Mouse (Mus musculus): Measurements from ENCODE around the gene Des. TPM values are rescaled to one million over a fixed set of nuclear protein-coding genes. Genes with fewer than 3 reads are reported as not detected.

Des gene
- total and polyA plus RNA-seq, 2 experiments from 2014 or later: 1.2 to 2.6 TPM

GRCm38 (mm10) chr1:75379931-75380330 lies 19.8 kb downstream of the Des start:
- no peak for TF ChIP-seq CTCF (IDR thresholded peaks at IDR 0.05; ENCODE audit: low read depth)
- H3K27me3 ChIP-seq (ENCODE audit: insufficient read depth, low read length): peaks cover 3% of the 10 kb centered on the region; the same call in 1 of the 2 replicates

GRCm38 (mm10) chr1:75380951-75381350 lies 20.8 kb downstream of the Des start:
- DNase-seq (ENCODE audit: low spot score): no peak
- Histone ChIP-seq H3K9me3 (ENCODE audit: low read length) (no peaks in the 10 kb centered on the region), H3K4me3 (ENCODE audit: low read length) (no peak overlapping the region), H3K27me3 (ENCODE audit: insufficient read depth, low read length) (0 out of 2 replicates have a peak, but pooled peaks cover 3% of the 10 kb centered on the region), H3K27ac (no peak overlapping the region), H3K4me1 (ENCODE audit: insufficient read depth, low read length) (peaks cover 6% of the 10 kb centered on the region; the same call in 1 of the 2 replicates), H3K4me2 (ENCODE audit: low read depth, low read length) (peak overlapping the region; percentile 95; the same call in 1 of the 2 replicates), H3K9ac (replicated peaks; ENCODE audit: low read length) (no peak overlapping the region), H3K36me3 (ENCODE audit: insufficient read depth, low read length) (no peaks in the 10 kb centered on the region)
- ATAC-seq: no peak
- no peak for TF ChIP-seq CTCF (IDR thresholded peaks at IDR 0.05; ENCODE audit: low read depth)
- WGBS: 39% methylated on average over 2 of the region's 2 CpGs

More at GRCm38 (mm10) chr1:75379931-75380330, 19.8 kb downstream of the Des start:
- ATAC-seq (no peak), DNase-seq (ENCODE audit: low spot score) (no peak)
- H3K9ac ChIP-seq (replicated peaks; ENCODE audit: low read length): no peak overlapping the region
- H3K4me2 ChIP-seq (ENCODE audit: low read depth, low read length): no peak overlapping the region
- H3K36me3 ChIP-seq (ENCODE audit: insufficient read depth, low read length): no peaks in the 10 kb centered on the region
- H3K27ac ChIP-seq: no peak overlapping the region
- peaks cover 12% of the 10 kb centered on the region for H3K4me1 ChIP-seq (ENCODE audit: insufficient read depth, low read length)
- 73% methylated on average over 8 of the region's 8 CpGs for WGBS
- H3K9me3 ChIP-seq (ENCODE audit: low read length): no peaks in the 10 kb centered on the region
- no peak overlapping the region for H3K4me3 ChIP-seq (ENCODE audit: low read length)

- H3K4me3 ChIP-seq (ENCODE audit: low read length): peak overlapping the region; percentile 68
- H3K4me1 ChIP-seq (ENCODE audit: insufficient read depth, low read length): peaks cover 6% of the 10 kb centered on the region; the same call in 1 of the 2 replicates
- H3K9ac ChIP-seq (replicated peaks; ENCODE audit: low read length): peak overlapping the region; percentile 80
- H3K27ac ChIP-seq: peak overlapping the region; percentile 65
- DNase-seq (ENCODE audit: low spot score) (peak; percentile 63), ATAC-seq (peak; percentile 58)
- no peaks in the 10 kb centered on the region for H3K36me3 ChIP-seq (ENCODE audit: insufficient read depth, low read length)
- H3K27me3 ChIP-seq (ENCODE audit: insufficient read depth, low read length): 0 out of 2 replicates have a peak, but pooled peaks cover 3% of the 10 kb centered on the region
- peak overlapping the region; percentile 95 for H3K4me2 ChIP-seq (ENCODE audit: low read depth, low read length)
- TF ChIP-seq CTCF (IDR thresholded peaks at IDR 0.05; ENCODE audit: low read depth): peak; percentile 47
- 2% methylated on average over 32 of the region's 60 CpGs for WGBS
- H3K9me3 ChIP-seq (ENCODE audit: low read length): no peaks in the 10 kb centered on the region
Measured at GRCm38 (mm10) chr1:75381482-75382355, 21.6 kb downstream of the Des start.

GRCm38 (mm10) chr1:75382356-75383071 lies 22.4 kb downstream of the Des start:
- WGBS: 1% methylated on average over 26 of the region's 28 CpGs

GRCm38 (mm10) chr1:75384470-75385141 lies 24.5 kb downstream of the Des start:
- Histone ChIP-seq H3K36me3 (ENCODE audit: insufficient read depth, low read length) (no peaks in the 10 kb centered on the region), H3K27ac (no peak overlapping the region), H3K9ac (replicated peaks; ENCODE audit: low read length) (no peak overlapping the region), H3K9me3 (ENCODE audit: low read length) (no peaks in the 10 kb centered on the region), H3K4me2 (ENCODE audit: low read depth, low read length) (no peak overlapping the region), H3K27me3 (ENCODE audit: insufficient read depth, low read length) (peaks cover 14% of the 10 kb centered on the region), H3K4me1 (ENCODE audit: insufficient read depth, low read length) (peaks cover 20% of the 10 kb centered on the region), H3K4me3 (ENCODE audit: low read length) (no peak overlapping the region)
- no peak for ATAC-seq
- 84% methylated on average over 27 of the region's 27 CpGs for WGBS
- TF ChIP-seq CTCF (IDR thresholded peaks at IDR 0.05; ENCODE audit: low read depth): no peak
- no peak for DNase-seq (ENCODE audit: low spot score)

More at GRCm38 (mm10) chr1:75382356-75383071, 22.4 kb downstream of the Des start:
- TF ChIP-seq CTCF (IDR thresholded peaks at IDR 0.05; ENCODE audit: low read depth): no peak
- H3K4me2 ChIP-seq (ENCODE audit: low read depth, low read length): peak overlapping the region; percentile 95
- H3K9me3 ChIP-seq (ENCODE audit: low read length): no peaks in the 10 kb centered on the region
- ATAC-seq: peak; percentile 16; the same call in 1 of the 2 replicates
- peaks cover 8% of the 10 kb centered on the region; the same call in 1 of the 2 replicates for H3K4me1 ChIP-seq (ENCODE audit: insufficient read depth, low read length)
- H3K9ac ChIP-seq (replicated peaks; ENCODE audit: low read length): peak overlapping the region; percentile 80
- peak; percentile 37 for DNase-seq (ENCODE audit: low spot score)
- peaks cover 7% of the 10 kb centered on the region; the same call in 1 of the 2 replicates for H3K27me3 ChIP-seq (ENCODE audit: insufficient read depth, low read length)
- H3K36me3 ChIP-seq (ENCODE audit: insufficient read depth, low read length): no peaks in the 10 kb centered on the region
- peak overlapping the region; percentile 68 for H3K4me3 ChIP-seq (ENCODE audit: low read length)
- H3K27ac ChIP-seq: peak overlapping the region; percentile 65

- H3K27ac ChIP-seq: no peak overlapping the region
- no peak overlapping the region for H3K4me3 ChIP-seq (ENCODE audit: low read length)
- no peak overlapping the region for H3K9ac ChIP-seq (replicated peaks; ENCODE audit: low read length)
Measured at GRCm38 (mm10) chr1:75385142-75385730, 25.1 kb downstream of the Des start.

More at GRCm38 (mm10) chr1:75385142-75385730, 25.1 kb downstream of the Des start:
- Histone ChIP-seq H3K9me3 (ENCODE audit: low read length) (no peaks in the 10 kb centered on the region), H3K4me1 (ENCODE audit: insufficient read depth, low read length) (peaks cover 20% of the 10 kb centered on the region), H3K4me2 (ENCODE audit: low read depth, low read length) (peak overlapping the region; percentile 30; the same call in 1 of the 2 replicates), H3K36me3 (ENCODE audit: insufficient read depth, low read length) (no peaks in the 10 kb centered on the region), H3K27me3 (ENCODE audit: insufficient read depth, low read length) (peaks cover 14% of the 10 kb centered on the region)
- ATAC-seq (no peak), DNase-seq (ENCODE audit: low spot score) (no peak)
- TF ChIP-seq CTCF (IDR thresholded peaks at IDR 0.05; ENCODE audit: low read depth): no peak
- 56% methylated on average over 20 of the region's 20 CpGs for WGBS
